Mouse (Mus musculus) intestine, postnatal 0 days (tissue): ENCODE measurements at regions not wholly inside any gene's neighbourhood (a gene's known extent, or its start where the extent isn't known, plus 50 kb on each side); places are given as distances from the start of the nearest gene placed in this dataset.

Experiments used
- ATAC-seq: fragments of 200-750 bp; cut with Nextera tagmentation; 2 replicates; pipeline ENCODE4 v1.8.0; 2017; ENCODE audit warnings: mild to moderate bottlenecking, moderate TSS enrichment, moderate library complexity
- H3K27ac ChIP-seq: fragments of 300-500 bp; sonication (generic); 2 replicates; pipeline ENCODE4 v1.5.1; 2014; ENCODE audit warnings: mild to moderate bottlenecking, low read depth, low read length, moderate library complexity
- H3K27me3 ChIP-seq: fragments of 300-500 bp; sonication (generic); replicated peaks from 2 replicates; pipeline ENCODE4 v1.6.1; 2014; ENCODE audit warnings: low read length, mixed read lengths; ENCODE audit not compliant: control insufficient read depth, insufficient read depth
- H3K36me3 ChIP-seq: fragments of 300-500 bp; sonication (generic); 2 replicates; pipeline ENCODE4 v1.6.1; 2014; ENCODE audit warnings: mild to moderate bottlenecking, moderate library complexity; ENCODE audit not compliant: control insufficient read depth, insufficient read depth
- H3K4me1 ChIP-seq: fragments of 300-500 bp; sonication (generic); replicated peaks from 2 replicates; pipeline ENCODE4 v1.6.1; 2014; ENCODE audit warnings: antibody characterized with exemption, low read length, mixed read lengths; ENCODE audit not compliant: control insufficient read depth, insufficient read depth
- H3K4me2 ChIP-seq: fragments of 300-500 bp; sonication (generic); replicated peaks from 2 replicates; pipeline ENCODE4 v1.6.1; 2014; ENCODE audit warnings: low read depth, mild to moderate bottlenecking, moderate library complexity
- H3K4me3 ChIP-seq: fragments of 300-500 bp; sonication (generic); 2 replicates; pipeline ENCODE4 v1.5.1; 2014; ENCODE audit warnings: low read depth, low read length
- H3K9ac ChIP-seq: fragments of 300-500 bp; sonication (generic); 2 replicates; pipeline ENCODE4 v1.6.1; 2014; ENCODE audit warnings: mild to moderate bottlenecking, low read depth, low read length
- H3K9me3 ChIP-seq: fragments of 300-500 bp; sonication (generic); 2 replicates; pipeline ENCODE4 v1.6.1; 2016; ENCODE audit warnings: mixed run types; ENCODE audit not compliant: control insufficient read depth
- CTCF ChIP-seq: sonication (generic); IDR thresholded peaks from 2 replicates; pipeline ENCODE4 v1.5.1; 2016; ENCODE audit warnings: low read depth, mild to moderate bottlenecking, control low read depth, antibody characterized with exemption, moderate library complexity
- WGBS: fragments of 180-500 bp; shearing (Covaris S2); extraction: QIAGEN DNeasy Blood & Tissue Kit; methylation state at CpG from one replicate; pipeline ENCODE4 v1.1.7; 2014; 5-methylcytosine and 5-hydroxymethylcytosine counted together

- no peak for TF ChIP-seq CTCF
- Histone ChIP-seq H3K4me1 (no peaks in the 10 kb centered on the region), H3K36me3 (no peaks in the 10 kb centered on the region), H3K4me2 (no peak overlapping the region), H3K9me3 (no peaks in the 10 kb centered on the region), H3K9ac (no peak overlapping the region), H3K4me3 (no peak overlapping the region), H3K27me3 (no peaks in the 10 kb centered on the region), H3K27ac (no peak overlapping the region)
- no peak for ATAC-seq
- WGBS = 63% methylated on average over 12 of the region's 12 CpGs
These were observed 163.1 kb downstream of the Brinp2 start for GRCm38 (mm10) chr1:158192841-158193551.

GRCm38 (mm10) chr1:158193968-158194565 is 162.1 kb downstream of the Brinp2 start:
- Histone ChIP-seq H3K4me2 (no peak overlapping the region), H3K27ac (no peak overlapping the region), H3K36me3 (no peaks in the 10 kb centered on the region), H3K4me1 (no peaks in the 10 kb centered on the region), H3K4me3 (no peak overlapping the region), H3K9me3 (no peaks in the 10 kb centered on the region), H3K9ac (no peak overlapping the region), H3K27me3 (no peaks in the 10 kb centered on the region)
- WGBS = 81% methylated on average over 12 of the region's 12 CpGs
- ATAC-seq = no peak
- TF ChIP-seq CTCF = no peak
